8 mouse cellular contexts compared by ENCODE assay signal in genomic region chr13:55714501-55715166, GRCm38 (mm10). TPM values are rescaled to one million over a fixed set of nuclear protein-coding genes. Genes with fewer than 3 reads are reported as not detected.
DNase-seq lines count a peak whose midpoint lies in the region; ATAC-seq and TF ChIP-seq lines count a peak whose summit lies in the region.

Txndc15 (plus strand) TSS chr13:55714650.

- H3K4me3 ChIP-seq in bone marrow macrophage, adult 2 months (ENCODE audit: insufficient read depth, low read length): peak within 1 kb of the TSS; percentile 89
- peak within 1 kb of the TSS; percentile 90 for H3K4me3 ChIP-seq in embryonic fibroblast, embryonic 13.5 days (ENCODE audit: insufficient read depth, low read length)
- H3K4me3 ChIP-seq in limb, embryonic 13.5 days: peak within 1 kb of the TSS; percentile 94
- H3K4me3 ChIP-seq in midbrain, embryonic 15.5 days: peak within 1 kb of the TSS; percentile 91

- peak; percentile 93 for ATAC-seq in limb, embryonic 13.5 days (ENCODE audit: low FRiP score, low read depth)
- ATAC-seq in midbrain, embryonic 15.5 days (replicated peaks): peak; percentile 95

- TF ChIP-seq CTCF in bone marrow macrophage, adult 2 months (IDR thresholded peaks at IDR 0.05; ENCODE audit: low read depth, low read length): no peak
- no peak for TF ChIP-seq CTCF in embryonic fibroblast, embryonic 13.5 days (IDR thresholded peaks at IDR 0.05; ENCODE audit: borderline replicate concordance, insufficient read depth, low read length)

- DNase-seq in A20 (ENCODE audit: low read depth, low spot score): peak; percentile 90
- peak; percentile 82 to 88 for DNase-seq in heart, adult 9 months (ENCODE audit: low spot score in 2 of 2)
- DNase-seq in kidney, adult 9 months: peak; percentile 89
- peak; percentile 77 to 89 for DNase-seq in spleen, adult 18-20 months

- peak; percentile 59; the same call in 1 of the 2 replicates for TF ChIP-seq POLR2A in bone marrow macrophage, adult 2 months (IDR thresholded peaks at IDR 0.05; ENCODE audit: borderline replicate concordance, low read depth, low read length)
- peak; percentile 62 for TF ChIP-seq POLR2A in embryonic fibroblast, embryonic 13.5 days (IDR thresholded peaks at IDR 0.05; ENCODE audit: low read depth, low read length)

- no peaks in the 10 kb centered on the region for H3K9me3 ChIP-seq in limb, embryonic 13.5 days
- no peaks in the 10 kb centered on the region for H3K9me3 ChIP-seq in midbrain, embryonic 15.5 days

- peaks cover 16% of the 10 kb centered on the region for H3K4me1 ChIP-seq in bone marrow macrophage, adult 2 months (ENCODE audit: control insufficient read depth, insufficient read depth, low read length)
- 0 out of 2 replicates have a peak, but pooled peaks cover 7% of the 10 kb centered on the region for H3K4me1 ChIP-seq in embryonic fibroblast, embryonic 13.5 days (ENCODE audit: control insufficient read depth, insufficient read depth, low read length)
- peaks cover 25% of the 10 kb centered on the region for H3K4me1 ChIP-seq in limb, embryonic 13.5 days
- H3K4me1 ChIP-seq in midbrain, embryonic 15.5 days: peaks cover 24% of the 10 kb centered on the region

- H3K27ac ChIP-seq in bone marrow macrophage, adult 2 months (ENCODE audit: insufficient read depth, low read depth, low read length): peak within 1 kb of the TSS; percentile 18
- H3K27ac ChIP-seq in embryonic fibroblast, embryonic 13.5 days (ENCODE audit: insufficient read depth, low read length): peak within 1 kb of the TSS; percentile 49
- peak within 1 kb of the TSS; percentile 88 for H3K27ac ChIP-seq in limb, embryonic 13.5 days
- peak within 1 kb of the TSS; percentile 97 for H3K27ac ChIP-seq in midbrain, embryonic 15.5 days

- under 1% methylated on average over 55 of the region's 63 CpGs for WGBS in limb, embryonic 13.5 days
- WGBS in midbrain, embryonic 15.5 days: under 1% methylated on average over 63 of the region's 63 CpGs

- no peaks in the 10 kb centered on the region for H3K27me3 ChIP-seq in limb, embryonic 13.5 days
- H3K27me3 ChIP-seq in midbrain, embryonic 15.5 days (replicated peaks): no peaks in the 10 kb centered on the region

- peak within 1 kb of the TSS; percentile 96 for H3K9ac ChIP-seq in limb, embryonic 13.5 days
- H3K9ac ChIP-seq in midbrain, embryonic 15.5 days: peak within 1 kb of the TSS; percentile 97

- peaks cover 21% of the 10 kb centered on the region for H3K36me3 ChIP-seq in limb, embryonic 13.5 days
- H3K36me3 ChIP-seq in midbrain, embryonic 15.5 days (replicated peaks): peaks cover 18% of the 10 kb centered on the region

- peak within 1 kb of the TSS; percentile 66 for H3K4me2 ChIP-seq in limb, embryonic 13.5 days (replicated peaks)
- H3K4me2 ChIP-seq in midbrain, embryonic 15.5 days: peak within 1 kb of the TSS; percentile 73

RNA-seq across cellular contexts. Expression of gene Txndc15, which starts in this region (rescaled TPM):
- polyA plus RNA-seq in bone marrow macrophage, adult 2 months (2012; ENCODE audit: insufficient read depth, insufficient read length, missing spikeins): 51.5 and 54.5 TPM in 2 replicates
- 48.4 and 54.2 TPM in 2 replicates for polyA plus RNA-seq in embryonic fibroblast, embryonic 13.5 days (2011; ENCODE audit: insufficient read length, low read depth, missing spikeins)
- polyA plus RNA-seq in limb, embryonic 13.5 days (2015; fragmentation: Nextera tagmentation; extraction: Ambion mirVana): 109 and 113 TPM in 2 replicates
- 138 and 141 TPM in 2 replicates for polyA plus RNA-seq in midbrain, embryonic 15.5 days (2015; fragmentation: Nextera tagmentation; extraction: Ambion mirVana)

Comparison
In these comparisons a context has a peak if more than half of its experiments do, and no peak if none do; other contexts are left out.
1. Peak in every context shown above with its lines: DNase-seq, ATAC-seq, H3K4me3 ChIP-seq and H3K27ac ChIP-seq.
2. H3K27ac ChIP-seq: peak in every context shown above with its lines; median percentile 97 in midbrain, embryonic 15.5 days; 88 in limb, embryonic 13.5 days; 49 in embryonic fibroblast, embryonic 13.5 days; 18 in bone marrow macrophage, adult 2 months.